Mouse (Mus musculus) forebrain, embryonic 12.5 days (tissue): ENCODE data around the gene Slc43a2. TPM values are rescaled to one million over a fixed set of nuclear protein-coding genes. Genes with fewer than 3 reads are reported as not detected.
"Not testable (repeated sequence)": the region's sequence is repeated elsewhere in the genome, so short reads cannot be mapped to it uniquely, and the experiment has no call there.

Experiments
- ATAC-seq: fragments of 200-750 bp; cut with Nextera tagmentation; 2 replicates; pipeline ENCODE4 v1.8.0; 2017; ENCODE audit warnings: moderate TSS enrichment; ENCODE audit not compliant: low FRiP score
- H3K27ac ChIP-seq: fragments of 300-500 bp; sonication (generic); 2 replicates; pipeline ENCODE4 v1.5.1; 2016; ENCODE audit warnings: mild to moderate bottlenecking
- H3K27me3 ChIP-seq: fragments of 300-500 bp; sonication (generic); 2 replicates; pipeline ENCODE4 v1.6.1; 2016; ENCODE audit warnings: mild to moderate bottlenecking
- H3K36me3 ChIP-seq: fragments of 300-500 bp; sonication (generic); replicated peaks from 2 replicates; pipeline ENCODE4 v1.6.1; 2016; ENCODE audit warnings: mild to moderate bottlenecking
- H3K4me1 ChIP-seq: fragments of 300-500 bp; sonication (generic); 2 replicates; pipeline ENCODE4 v1.6.1; 2016
- H3K4me2 ChIP-seq: fragments of 300-500 bp; sonication (generic); 2 replicates; pipeline ENCODE4 v1.6.1; 2016; ENCODE audit warnings: mild to moderate bottlenecking, moderate library complexity
- H3K4me3 ChIP-seq: fragments of 300-500 bp; sonication (generic); replicated peaks from 2 replicates; pipeline ENCODE4 v1.5.1; 2016; ENCODE audit warnings: mild to moderate bottlenecking
- H3K9ac ChIP-seq: fragments of 300-500 bp; sonication (generic); 2 replicates; pipeline ENCODE4 v1.6.1; 2016; ENCODE audit warnings: mild to moderate bottlenecking
- H3K9me3 ChIP-seq: fragments of 300-500 bp; sonication (generic); 2 replicates; pipeline ENCODE4 v1.6.1; 2016
- WGBS: fragments of 180-500 bp; shearing (Covaris S2); methylation state at CpG from one replicate; pipeline ENCODE4 v1.1.7; 2016; 5-methylcytosine and 5-hydroxymethylcytosine counted together
- polyA plus RNA-seq: library from polyadenylated mRNA; unstranded; fragments of >200 nt; fragmentation: Nextera tagmentation; extraction: Ambion mirVana; gene quantifications from 2 replicates; pipeline ENCODE4 v1.2.1, GENCODE M21; 2016

Gene Slc43a2
- polyA plus RNA-seq, 1 experiment from 2014 or later = 11.4 TPM

DNA sequence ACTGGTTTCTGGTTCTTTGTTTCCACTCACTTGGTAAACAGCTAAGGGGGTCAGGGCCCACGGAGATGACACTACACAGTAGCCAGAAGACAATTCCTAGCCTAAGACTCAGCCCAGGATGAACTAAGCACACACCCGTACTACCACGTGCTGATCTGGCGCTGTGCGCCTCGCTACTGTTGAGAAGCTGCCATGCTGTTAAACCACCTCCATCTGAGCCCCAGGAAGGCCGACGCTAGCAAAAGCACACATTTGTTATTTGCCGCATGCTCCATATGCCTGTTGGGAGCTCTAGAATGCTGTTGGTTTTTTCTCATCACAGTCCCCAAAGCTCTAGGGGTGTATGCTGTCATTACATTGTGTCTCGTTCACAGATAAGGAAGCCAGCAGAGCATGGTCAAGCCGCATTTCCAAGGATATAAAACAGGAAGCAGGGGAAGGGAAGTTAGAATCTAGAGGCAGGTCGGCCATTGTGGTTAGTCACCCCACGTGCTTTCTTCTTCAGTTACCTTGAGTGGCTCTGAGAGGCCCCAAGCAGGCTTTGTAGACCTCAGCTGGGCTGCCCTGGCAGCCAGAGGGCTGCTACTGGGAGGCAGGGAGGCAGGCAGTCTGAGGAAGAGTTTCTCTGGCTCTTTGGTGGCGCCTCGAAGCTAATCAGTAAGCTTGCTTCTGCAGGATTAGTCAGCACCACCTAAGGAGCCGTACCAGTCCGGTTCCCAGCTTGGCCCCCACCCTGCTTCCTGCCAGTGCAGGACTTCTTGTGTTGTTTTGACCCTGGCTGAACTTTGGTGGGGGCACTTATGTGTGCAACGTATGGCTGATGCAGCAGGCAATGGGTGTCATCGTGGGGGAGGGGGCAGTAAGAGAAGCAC is 9.5 kb downstream of the Slc43a2 start:
- H3K9me3 ChIP-seq = no peaks in the 10 kb centered on the region
- WGBS = 72% methylated on average over 19 of the region's 19 CpGs
- no peak overlapping the region for H3K4me3 ChIP-seq
- no peak for ATAC-seq
- H3K9ac ChIP-seq = no peak overlapping the region
- no peaks in the 10 kb centered on the region; the same call in 1 of the 2 replicates for H3K36me3 ChIP-seq
- H3K4me1 ChIP-seq = peaks cover 19% of the 10 kb centered on the region; the same call in 1 of the 2 replicates
- no peak overlapping the region for H3K4me2 ChIP-seq
- no peaks in the 10 kb centered on the region for H3K27me3 ChIP-seq
- H3K27ac ChIP-seq = no peak overlapping the region

DNA sequence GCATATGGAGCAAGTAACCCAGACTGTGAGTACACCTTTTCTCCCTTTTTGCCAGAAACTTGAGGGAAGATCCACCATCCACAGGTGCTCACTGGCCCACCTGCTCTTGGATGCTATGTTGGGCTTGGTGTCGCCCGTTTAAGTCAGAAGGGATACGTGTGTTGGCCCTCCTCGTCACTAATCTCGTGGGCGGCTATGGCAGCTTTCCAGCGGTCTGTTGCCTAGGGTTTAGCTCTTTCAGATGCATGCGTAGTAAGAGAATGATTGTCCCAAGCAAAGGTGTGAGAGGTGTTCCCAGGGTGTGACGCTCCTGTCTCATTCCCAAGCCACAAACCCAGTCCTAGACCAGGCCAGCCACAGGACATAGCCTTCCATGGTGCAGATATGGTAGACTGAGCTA is 13.2 kb downstream of the Slc43a2 start:
- Histone ChIP-seq H3K27me3 (no peaks in the 10 kb centered on the region), H3K9me3 (no peaks in the 10 kb centered on the region), H3K4me1 (peaks cover 9% of the 10 kb centered on the region), H3K4me3 (no peak overlapping the region), H3K36me3 (no peaks in the 10 kb centered on the region; the same call in 1 of the 2 replicates), H3K4me2 (no peak overlapping the region), H3K9ac (no peak overlapping the region), H3K27ac (no peak overlapping the region)
- 84% methylated on average over 9 of the region's 9 CpGs for WGBS
- no peak for ATAC-seq

DNA sequence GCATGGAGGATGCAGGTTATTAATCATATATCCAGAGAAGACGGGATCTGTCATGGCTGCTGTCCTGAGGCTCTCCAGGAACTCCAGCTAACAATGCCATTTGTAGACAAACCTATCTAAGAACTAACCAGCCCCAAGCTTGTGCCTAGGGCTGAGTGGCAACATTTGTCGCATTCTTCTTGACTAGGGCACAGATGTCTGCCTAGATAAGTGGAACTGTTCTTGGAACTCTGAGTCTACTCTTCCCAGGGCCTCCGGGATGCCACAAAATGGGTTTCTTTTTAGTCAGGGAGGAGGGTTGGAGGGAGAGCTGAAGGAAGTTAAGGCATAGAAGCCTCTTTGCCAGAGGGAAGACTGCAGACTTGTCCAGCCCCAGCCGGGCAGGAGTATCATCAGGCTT is 14.6 kb downstream of the Slc43a2 start:
- Histone ChIP-seq H3K27me3 (no peaks in the 10 kb centered on the region), H3K9me3 (no peaks in the 10 kb centered on the region), H3K36me3 (no peaks in the 10 kb centered on the region; the same call in 1 of the 2 replicates), H3K4me3 (no peak overlapping the region), H3K27ac (no peak overlapping the region), H3K9ac (no peak overlapping the region), H3K4me1 (peaks cover 20% of the 10 kb centered on the region), H3K4me2 (no peak overlapping the region)
- WGBS = 79% methylated on average over 4 of the region's 4 CpGs
- no peak for ATAC-seq

DNA sequence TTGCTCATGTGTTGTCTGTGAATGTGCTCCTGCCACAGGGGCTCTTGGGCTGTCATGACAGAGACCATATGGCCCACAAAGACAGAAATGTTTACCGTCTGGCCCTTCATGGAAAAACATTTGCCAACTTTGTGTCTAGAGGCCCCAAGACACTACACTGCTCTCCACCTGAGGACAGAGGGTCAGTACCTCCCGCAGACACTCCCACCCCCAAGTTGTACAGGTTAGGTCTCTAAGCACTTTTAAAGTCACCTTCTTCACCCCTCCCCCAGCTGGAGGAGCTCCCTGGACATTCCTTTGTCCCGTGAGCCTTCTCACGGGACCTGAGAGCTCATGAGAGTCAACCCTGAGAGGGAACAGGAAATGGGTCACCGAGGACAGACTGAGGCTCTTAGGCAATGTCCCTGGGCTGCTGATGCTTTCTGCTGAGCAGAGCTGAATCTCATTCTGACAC is 18.2 kb downstream of the Slc43a2 start:
- Histone ChIP-seq H3K4me1 (peaks cover 27% of the 10 kb centered on the region), H3K27ac (0 out of 2 replicates have a peak overlapping the region, but pooled peaks have one; percentile 14), H3K27me3 (no peaks in the 10 kb centered on the region), H3K9ac (no peak overlapping the region), H3K36me3 (no peaks in the 10 kb centered on the region; the same call in 1 of the 2 replicates), H3K9me3 (no peaks in the 10 kb centered on the region), H3K4me3 (no peak overlapping the region), H3K4me2 (no peak overlapping the region)
- 58% methylated on average over 5 of the region's 5 CpGs for WGBS
- no peak for ATAC-seq

DNA sequence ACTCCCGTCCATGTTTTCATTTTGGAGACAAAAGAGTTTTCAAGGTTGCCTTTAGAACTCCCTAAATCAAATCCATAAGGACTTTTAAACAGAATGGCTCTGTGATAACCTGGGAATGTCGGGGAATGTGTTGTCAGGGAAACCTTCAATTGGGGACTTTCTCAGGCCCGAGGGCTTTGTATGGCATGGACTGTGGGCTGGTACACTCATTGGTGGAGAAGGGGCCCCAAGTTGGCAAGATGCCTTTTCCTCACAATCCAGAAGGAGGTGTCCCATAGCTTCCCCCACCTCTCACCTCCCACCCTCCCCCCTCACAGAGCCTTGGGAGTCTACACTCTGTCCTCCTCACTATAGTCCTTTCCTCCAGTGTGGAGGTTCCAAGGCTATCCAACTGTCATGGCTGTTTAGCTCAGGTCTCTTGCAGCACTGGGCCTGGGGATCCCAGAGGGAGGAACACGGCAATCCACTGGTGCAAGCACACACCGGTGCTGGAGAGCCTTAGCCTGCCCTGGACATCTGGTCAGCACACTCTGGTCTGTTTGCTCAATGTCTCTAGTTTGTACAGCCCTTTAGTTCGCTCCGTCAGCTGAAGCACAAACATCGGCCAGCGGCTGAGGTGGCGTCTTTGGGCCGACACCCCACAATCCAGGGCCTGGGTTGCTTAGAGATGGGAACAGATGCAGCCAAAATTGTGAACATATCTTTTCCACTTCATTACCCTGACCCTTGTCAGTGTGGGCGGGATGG is 18.9 kb downstream of the Slc43a2 start:
- Histone ChIP-seq H3K4me2 (no peak overlapping the region; the same call in 1 of the 2 replicates), H3K4me1 (peaks cover 26% of the 10 kb centered on the region), H3K27ac (0 out of 2 replicates have a peak overlapping the region, but pooled peaks have one; percentile 14), H3K9me3 (no peaks in the 10 kb centered on the region), H3K27me3 (no peaks in the 10 kb centered on the region), H3K36me3 (no peaks in the 10 kb centered on the region; the same call in 1 of the 2 replicates), H3K9ac (no peak overlapping the region), H3K4me3 (no peak overlapping the region)
- 67% methylated on average over 12 of the region's 12 CpGs for WGBS
- no peak for ATAC-seq

DNA sequence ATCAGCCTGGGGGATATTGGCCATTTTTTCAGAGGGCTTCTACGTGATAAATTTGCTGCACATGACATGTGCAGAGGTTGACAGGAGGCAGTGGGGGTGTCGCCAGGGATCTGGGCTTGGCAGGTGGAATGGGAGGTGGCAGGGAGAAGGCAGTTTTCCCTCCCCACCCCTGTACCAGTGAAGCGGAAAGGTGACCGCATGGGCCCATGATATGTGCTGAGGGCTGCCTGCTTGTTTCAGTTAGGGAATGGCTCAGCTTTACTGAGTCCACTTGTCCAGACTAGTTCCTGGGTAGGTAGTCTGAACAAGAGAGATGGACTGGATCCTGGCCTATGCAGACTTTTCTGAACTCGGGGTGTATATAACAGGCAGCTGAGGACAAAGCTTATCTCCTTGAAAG is 19.8 kb downstream of the Slc43a2 start:
- H3K4me3 ChIP-seq = no peak overlapping the region
- H3K27ac ChIP-seq = no peak overlapping the region
- no peaks in the 10 kb centered on the region for H3K27me3 ChIP-seq
- no peak for ATAC-seq
- H3K4me1 ChIP-seq = peaks cover 21% of the 10 kb centered on the region
- no peaks in the 10 kb centered on the region for H3K9me3 ChIP-seq
- WGBS = 90% methylated on average over 5 of the region's 5 CpGs
- H3K36me3 ChIP-seq = no peaks in the 10 kb centered on the region
- H3K4me2 ChIP-seq = no peak overlapping the region
- H3K9ac ChIP-seq = no peak overlapping the region

DNA sequence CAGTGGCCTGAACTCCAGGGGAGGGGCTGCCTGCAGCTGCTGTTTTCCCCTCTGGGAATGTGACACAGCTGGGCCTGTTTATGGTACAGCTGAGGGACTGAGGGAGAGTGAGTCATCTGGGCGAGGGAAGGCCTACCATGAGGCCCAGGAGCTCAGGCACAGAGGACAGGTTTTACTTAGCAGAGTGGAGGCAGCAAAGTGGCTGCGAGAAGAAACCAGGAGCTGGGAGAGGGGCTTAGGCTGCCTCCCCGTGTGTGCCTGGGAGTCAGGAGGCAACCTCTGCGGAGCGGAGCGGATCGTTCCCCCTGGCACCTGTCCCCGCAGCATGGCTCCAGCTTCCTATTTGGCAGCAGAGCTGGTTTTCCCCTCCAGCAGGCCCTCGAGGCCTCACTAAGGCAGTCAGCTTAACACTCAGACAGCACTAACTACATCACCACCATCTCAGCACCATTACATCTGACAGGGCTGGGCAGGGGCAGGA is 20.5 kb downstream of the Slc43a2 start:
- no peak overlapping the region for H3K27ac ChIP-seq
- no peak overlapping the region for H3K4me3 ChIP-seq
- ATAC-seq = no peak
- no peaks in the 10 kb centered on the region for H3K36me3 ChIP-seq
- H3K27me3 ChIP-seq = no peaks in the 10 kb centered on the region
- WGBS = 70% methylated on average over 9 of the region's 9 CpGs
- H3K4me1 ChIP-seq = peaks cover 21% of the 10 kb centered on the region
- peak overlapping the region; percentile 36; the same call in 1 of the 2 replicates for H3K9ac ChIP-seq
- H3K4me2 ChIP-seq = no peak overlapping the region
- no peaks in the 10 kb centered on the region for H3K9me3 ChIP-seq

DNA sequence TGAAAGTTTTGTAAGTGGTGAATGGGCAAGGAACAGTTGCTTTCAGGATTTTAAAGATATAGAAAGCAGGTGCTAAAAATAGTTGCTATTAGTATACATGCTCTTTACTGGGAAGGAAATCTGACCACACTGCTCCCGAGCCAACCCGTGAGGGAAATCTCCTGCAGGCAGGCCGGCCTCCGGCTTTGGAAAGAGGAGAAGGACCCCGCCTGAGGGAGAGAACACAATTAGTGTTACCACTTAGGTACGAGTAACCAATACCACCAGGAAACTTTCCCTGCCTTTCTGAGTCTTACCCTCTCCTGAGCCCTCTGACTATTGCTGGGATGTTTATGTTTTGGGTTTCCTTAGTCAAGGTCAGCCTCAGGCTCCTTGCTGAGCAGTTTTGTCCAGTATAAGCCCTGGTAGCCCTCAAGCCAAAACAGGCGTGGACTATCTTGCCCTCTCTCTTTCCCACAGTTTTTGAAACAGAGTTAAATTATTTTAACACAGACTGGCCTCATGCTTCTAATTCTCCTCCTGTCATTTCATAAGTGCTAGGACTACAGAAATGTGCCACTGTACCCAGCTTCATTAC is 21.5 kb downstream of the Slc43a2 start:
- H3K27ac ChIP-seq = no peak overlapping the region
- no peaks in the 10 kb centered on the region for H3K27me3 ChIP-seq
- no peaks in the 10 kb centered on the region for H3K9me3 ChIP-seq
- H3K4me3 ChIP-seq = no peak overlapping the region
- H3K4me1 ChIP-seq = peaks cover 21% of the 10 kb centered on the region
- H3K36me3 ChIP-seq = no peaks in the 10 kb centered on the region
- no peak overlapping the region for H3K9ac ChIP-seq
- WGBS = 55% methylated on average over 7 of the region's 7 CpGs
- no peak for ATAC-seq
- no peak overlapping the region for H3K4me2 ChIP-seq

DNA sequence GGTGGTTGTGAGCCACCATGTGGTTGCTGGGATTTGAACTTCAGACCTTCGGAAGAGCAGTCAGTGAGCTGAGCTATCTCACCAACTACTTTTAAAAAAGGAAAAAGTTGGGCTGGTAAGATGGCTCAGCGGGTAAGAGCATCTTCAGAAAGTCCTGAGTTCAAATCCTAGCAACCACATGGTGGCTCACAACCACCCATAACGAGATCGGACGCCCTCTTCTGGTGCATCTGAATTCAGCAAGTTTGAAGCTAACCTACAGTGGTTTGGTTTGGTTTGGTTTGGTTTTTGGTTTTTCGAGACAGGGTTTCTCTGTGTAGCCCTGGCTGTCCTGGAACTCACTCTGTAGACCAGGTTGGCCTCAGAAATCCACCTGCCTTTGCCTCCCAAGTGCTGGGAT is 24.5 kb downstream of the Slc43a2 start:
- H3K9ac ChIP-seq, H3K27ac ChIP-seq, H3K36me3 ChIP-seq, H3K9me3 ChIP-seq, H3K4me2 ChIP-seq, H3K4me3 ChIP-seq, ATAC-seq, H3K4me1 ChIP-seq, H3K27me3 ChIP-seq: not testable (repeated sequence)
- 90% methylated on average over 6 of the region's 6 CpGs for WGBS

DNA sequence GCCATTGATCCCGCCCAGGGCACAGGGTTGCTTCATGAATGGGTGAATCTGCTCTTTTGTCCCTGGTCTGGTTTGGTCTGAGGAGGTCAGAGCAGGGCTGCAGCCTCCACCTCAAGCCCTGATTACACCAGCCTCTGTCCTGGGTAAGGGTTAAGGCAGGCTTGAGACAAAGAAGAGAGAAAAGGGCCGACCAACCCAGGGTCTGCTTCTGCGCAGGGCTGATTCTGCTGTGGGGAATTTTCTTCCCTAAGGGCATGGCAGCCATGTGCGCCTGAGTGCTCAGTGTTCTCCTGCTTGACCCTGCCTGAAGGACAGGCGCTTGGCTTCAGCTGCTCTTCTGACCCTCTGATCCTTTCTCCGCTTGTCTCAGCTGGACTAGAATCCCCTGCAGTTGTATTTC is 25.6 kb downstream of the Slc43a2 start:
- WGBS = 76% methylated on average over 6 of the region's 6 CpGs
- Histone ChIP-seq H3K4me2 (no peak overlapping the region), H3K27me3 (no peaks in the 10 kb centered on the region), H3K36me3 (peaks cover 5% of the 10 kb centered on the region; the same call in 1 of the 2 replicates), H3K4me1 (peaks cover 2% of the 10 kb centered on the region), H3K4me3 (no peak overlapping the region), H3K9ac (no peak overlapping the region), H3K9me3 (no peaks in the 10 kb centered on the region), H3K27ac (no peak overlapping the region)
- no peak for ATAC-seq

DNA sequence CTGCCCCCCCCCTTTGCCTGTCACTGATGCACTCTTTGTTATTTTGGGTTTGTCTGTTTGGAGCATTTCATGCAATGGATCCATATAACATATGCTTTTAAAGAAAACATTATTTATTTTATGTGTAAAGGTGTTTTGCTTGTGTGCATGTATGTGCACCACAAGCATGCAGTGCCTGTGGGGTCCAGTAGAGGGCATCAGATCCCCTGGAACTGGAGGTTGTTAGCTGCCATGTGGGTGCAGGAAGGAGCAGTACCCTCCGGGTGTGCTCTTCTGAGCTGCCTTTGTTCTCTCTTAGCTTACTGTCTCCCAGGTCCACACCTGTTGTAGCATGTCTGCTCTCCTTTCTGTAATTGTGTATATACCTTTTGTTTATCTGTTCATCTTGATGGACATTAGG is 26.6 kb downstream of the Slc43a2 start:
- H3K4me2 ChIP-seq = no peak overlapping the region
- no peak overlapping the region for H3K9ac ChIP-seq
- no peak overlapping the region for H3K4me3 ChIP-seq
- no peaks in the 10 kb centered on the region for H3K4me1 ChIP-seq
- peaks cover 5% of the 10 kb centered on the region for H3K36me3 ChIP-seq
- no peaks in the 10 kb centered on the region for H3K27me3 ChIP-seq
- WGBS = 85% methylated on average over 1 of the region's 1 CpGs
- no peak overlapping the region for H3K27ac ChIP-seq
- H3K9me3 ChIP-seq = no peaks in the 10 kb centered on the region
- no peak for ATAC-seq

DNA sequence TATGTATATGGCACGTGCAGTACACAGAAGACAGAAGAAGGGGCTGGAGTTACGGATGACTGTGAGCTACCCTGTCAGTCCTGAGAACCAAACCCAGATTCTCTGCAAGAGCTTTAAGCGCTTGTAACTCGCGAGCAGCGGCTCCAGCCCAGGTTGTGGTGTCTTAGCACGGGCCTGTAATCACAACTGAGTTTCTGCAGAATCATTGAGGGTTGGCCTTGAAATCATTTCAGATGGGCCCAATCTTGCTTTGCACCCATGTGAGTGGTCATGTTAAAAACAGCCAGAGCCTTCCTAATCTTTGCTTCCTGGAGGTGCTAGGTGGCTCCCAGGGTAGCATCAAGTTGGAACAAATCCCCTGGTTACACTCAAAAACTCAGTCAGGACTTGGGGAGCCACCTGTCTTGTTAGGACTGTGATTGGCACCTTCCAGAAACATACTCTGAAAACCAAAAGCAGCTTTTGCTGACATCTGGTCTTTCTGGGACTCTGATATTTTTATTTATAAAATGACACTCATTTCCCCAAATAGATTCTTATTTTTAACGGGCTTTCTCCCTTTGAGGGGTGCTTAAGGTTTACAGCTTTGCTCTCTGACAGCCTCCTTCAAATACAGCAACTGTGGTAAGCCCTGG is 28.5 kb downstream of the Slc43a2 start:
- Histone ChIP-seq H3K9ac (no peak overlapping the region), H3K9me3 (no peaks in the 10 kb centered on the region), H3K36me3 (peaks cover 5% of the 10 kb centered on the region), H3K27ac (no peak overlapping the region), H3K27me3 (no peaks in the 10 kb centered on the region), H3K4me3 (no peak overlapping the region), H3K4me2 (no peak overlapping the region), H3K4me1 (no peaks in the 10 kb centered on the region)
- WGBS = 88% methylated on average over 8 of the region's 8 CpGs
- ATAC-seq = no peak
